18 mouse cellular contexts compared by ENCODE assay signal in genomic region chr6:141254956-141255355, GRCm38 (mm10). TPM values are rescaled to one million over a fixed set of nuclear protein-coding genes. Genes with fewer than 3 reads are reported as not detected.
DNase-seq lines count a peak whose midpoint lies in the region; ATAC-seq and TF ChIP-seq lines count a peak whose summit lies in the region.
"Had no signal": no experiment of that assay in that cellular context is flagged by ENCODE, and none has a peak within 500 bp of the region (broad histone marks: within the 10 kb centered on the region; RNA-seq: fewer than 3 reads in every experiment).

No protein-coding gene starts in this region.

- H3K4me2 ChIP-seq in heart, embryonic 16.5 days (ENCODE audit: low read depth, low read length): 0 out of 2 replicates have a peak overlapping the region, but pooled peaks have one; percentile 0
- H3K4me2 ChIP-seq in liver, postnatal 0 days (ENCODE audit: low read depth, low read length): no peak overlapping the region
- peak overlapping the region; percentile 36 for H3K4me2 ChIP-seq in embryonic facial prominence, embryonic 13.5 days
- H3K4me2 ChIP-seq in intestine, postnatal 0 days (replicated peaks; ENCODE audit: low read depth): peak overlapping the region; percentile 28; the same call in 1 of the 2 replicates
- H3K4me2 ChIP-seq: forebrain, embryonic 15.5 days had no signal

- DNase-seq in heart, adult 18-20 months: no peak
- DNase-seq in liver, adult 2 months (ENCODE audit: extremely low read depth, low read depth, low spot score): peak; percentile 5
- no peak for DNase-seq in liver, postnatal 0 days
- DNase-seq in right cerebral cortex, adult 2 months (ENCODE audit: low spot score in 2 of 2): no peak
- DNase-seq: cerebellum, adult 11 months; cerebellum, postnatal 36 days; gastrocnemius, adult 2 months; kidney, adult 8-10 months; left cerebral cortex, postnatal 4 days; midbrain, embryonic 14.5 days; thymus, postnatal 36 days had no signal

- no peak overlapping the region for H3K9ac ChIP-seq in heart, embryonic 16.5 days (ENCODE audit: low read length)
- H3K9ac ChIP-seq in liver, adult 2 months (ENCODE audit: low read depth, low read length): no peak overlapping the region
- no peak overlapping the region for H3K9ac ChIP-seq in liver, postnatal 0 days (replicated peaks)
- H3K9ac ChIP-seq in embryonic facial prominence, embryonic 13.5 days: no peak overlapping the region
- no peak overlapping the region for H3K9ac ChIP-seq in intestine, postnatal 0 days (ENCODE audit: low read depth, low read length)
- H3K9ac ChIP-seq: forebrain, embryonic 15.5 days had no signal

- no peak for TF ChIP-seq POLR2A in liver, adult 2 months (IDR thresholded peaks at IDR 0.05; ENCODE audit: extremely low read depth, insufficient read depth, low read length)

- H3K27ac ChIP-seq in heart, embryonic 16.5 days (ENCODE audit: low read length): no peak overlapping the region
- H3K27ac ChIP-seq in liver, adult 2 months (replicated peaks; ENCODE audit: insufficient read depth, low read depth, low read length): no peak overlapping the region
- H3K27ac ChIP-seq in liver, postnatal 0 days (ENCODE audit: low read depth): no peak overlapping the region
- H3K27ac ChIP-seq in embryonic facial prominence, embryonic 13.5 days: no peak overlapping the region
- H3K27ac ChIP-seq in intestine, postnatal 0 days (ENCODE audit: low read depth, low read length): no peak overlapping the region
- H3K27ac ChIP-seq: forebrain, embryonic 15.5 days; gastrocnemius, adult 2 months; hindbrain, embryonic 10.5 days had no signal

- no peak overlapping the region for H3K4me3 ChIP-seq in heart, embryonic 16.5 days (ENCODE audit: low read length)
- no peak overlapping the region for H3K4me3 ChIP-seq in liver, adult 2 months (ENCODE audit: insufficient read depth, low read depth, low read length)
- H3K4me3 ChIP-seq in liver, postnatal 0 days (ENCODE audit: low read depth, low read length): no peak overlapping the region
- H3K4me3 ChIP-seq in embryonic facial prominence, embryonic 13.5 days: no peak overlapping the region
- no peak overlapping the region for H3K4me3 ChIP-seq in intestine, postnatal 0 days (ENCODE audit: low read depth, low read length)
- H3K4me3 ChIP-seq: forebrain, embryonic 15.5 days; gastrocnemius, adult 2 months; hindbrain, embryonic 10.5 days had no signal

- ATAC-seq in heart, embryonic 16.5 days (replicated peaks; ENCODE audit: extremely low read depth, insufficient read depth, low FRiP score): no peak
- ATAC-seq in liver, postnatal 0 days: no peak
- no peak for ATAC-seq in embryonic facial prominence, embryonic 13.5 days (ENCODE audit: insufficient number of reproducible peaks, insufficient read depth, low FRiP score, low TSS enrichment, low read depth)
- no peak for ATAC-seq in intestine, postnatal 0 days
- ATAC-seq: activated CD4-positive, CD25-positive, alpha-beta regulatory T cell, adult 4 months; CD4-positive, CD25-positive, alpha-beta regulatory T cell, adult 4 months; forebrain, embryonic 15.5 days had no signal

- no peaks in the 10 kb centered on the region for H3K79me2 ChIP-seq in liver, adult 2 months (ENCODE audit: control insufficient read depth, insufficient read depth, low read length)

- TF ChIP-seq EP300 in liver, postnatal 0 days (IDR thresholded peaks at IDR 0.05; ENCODE audit: low read depth): no peak

- no peaks in the 10 kb centered on the region for H3K36me3 ChIP-seq in heart, embryonic 16.5 days (ENCODE audit: control insufficient read depth, insufficient read depth)
- no peaks in the 10 kb centered on the region for H3K36me3 ChIP-seq in liver, adult 2 months (ENCODE audit: control insufficient read depth, insufficient read depth, low read length)
- H3K36me3 ChIP-seq in liver, postnatal 0 days (replicated peaks; ENCODE audit: insufficient read depth, low read length): no peaks in the 10 kb centered on the region
- no peaks in the 10 kb centered on the region for H3K36me3 ChIP-seq in embryonic facial prominence, embryonic 13.5 days
- no peaks in the 10 kb centered on the region for H3K36me3 ChIP-seq in intestine, postnatal 0 days (ENCODE audit: control insufficient read depth, insufficient read depth)
- H3K36me3 ChIP-seq: forebrain, embryonic 15.5 days; hindbrain, embryonic 10.5 days had no signal

- no peaks in the 10 kb centered on the region for H3K9me3 ChIP-seq in heart, embryonic 16.5 days (replicated peaks; ENCODE audit: control insufficient read depth, low read length)
- H3K9me3 ChIP-seq in liver, postnatal 0 days (ENCODE audit: low read length): no peaks in the 10 kb centered on the region
- no peaks in the 10 kb centered on the region for H3K9me3 ChIP-seq in embryonic facial prominence, embryonic 13.5 days
- no peaks in the 10 kb centered on the region for H3K9me3 ChIP-seq in intestine, postnatal 0 days (ENCODE audit: control insufficient read depth)
- H3K9me3 ChIP-seq: forebrain, embryonic 15.5 days; hindbrain, embryonic 10.5 days had no signal

- no peaks in the 10 kb centered on the region for H3K27me3 ChIP-seq in heart, embryonic 16.5 days (ENCODE audit: control insufficient read depth, insufficient read depth, low read length)
- H3K27me3 ChIP-seq in liver, adult 2 months (ENCODE audit: control insufficient read depth, insufficient read depth, low read length): peaks cover 4% of the 10 kb centered on the region
- H3K27me3 ChIP-seq in liver, postnatal 0 days (ENCODE audit: insufficient read depth, low read length): peaks cover 19% of the 10 kb centered on the region
- peaks cover 13% of the 10 kb centered on the region; the same call in 1 of the 2 replicates for H3K27me3 ChIP-seq in embryonic facial prominence, embryonic 13.5 days
- H3K27me3 ChIP-seq in intestine, postnatal 0 days (replicated peaks; ENCODE audit: control insufficient read depth, insufficient read depth, low read length): no peaks in the 10 kb centered on the region

- no peak for TF ChIP-seq CTCF in liver, adult 2 months (IDR thresholded peaks at IDR 0.05; ENCODE audit: low read depth, low read length)
- no peak for TF ChIP-seq CTCF in liver, postnatal 0 days (IDR thresholded peaks at IDR 0.05; ENCODE audit: low read depth)
- no peak for TF ChIP-seq CTCF in intestine, postnatal 0 days (IDR thresholded peaks at IDR 0.05; ENCODE audit: low read depth)

- peaks cover 21% of the 10 kb centered on the region for H3K4me1 ChIP-seq in heart, embryonic 16.5 days (ENCODE audit: control insufficient read depth, insufficient read depth, low read length)
- no peaks in the 10 kb centered on the region for H3K4me1 ChIP-seq in liver, adult 2 months (ENCODE audit: control insufficient read depth, insufficient read depth, low read length)
- H3K4me1 ChIP-seq in liver, postnatal 0 days (ENCODE audit: insufficient read depth): no peaks in the 10 kb centered on the region
- H3K4me1 ChIP-seq in embryonic facial prominence, embryonic 13.5 days: peaks cover 44% of the 10 kb centered on the region
- peaks cover 10% of the 10 kb centered on the region; the same call in 1 of the 2 replicates for H3K4me1 ChIP-seq in intestine, postnatal 0 days (replicated peaks; ENCODE audit: control insufficient read depth, insufficient read depth, low read length)

- WGBS in heart, embryonic 16.5 days: 57% methylated on average over 4 of the region's 4 CpGs
- WGBS in liver, adult 2 months: 66% methylated on average over 4 of the region's 4 CpGs
- WGBS in liver, postnatal 0 days (ENCODE audit: insufficient replicate concordance): 67% methylated on average over 4 of the region's 4 CpGs
- 18% methylated on average over 4 of the region's 4 CpGs for WGBS in embryonic facial prominence, embryonic 13.5 days
- WGBS in intestine, postnatal 0 days: 32% methylated on average over 4 of the region's 4 CpGs

RNA-seq across cellular contexts. Expression of gene Pde3a, which starts 5.9 kb away (rescaled TPM):
- polyA plus RNA-seq in heart, embryonic 16.5 days (2015; fragmentation: Nextera tagmentation; extraction: Ambion mirVana): 10.0 and 12.1 TPM in 2 replicates
- 10 to 100 TPM; 66.6 to 70.3 TPM for total RNA-seq in heart, adult 18-20 months (2021)
- total RNA-seq in liver, adult 2 months (2014; rRNA removed): 1.1 and 1.7 TPM in 2 replicates
- 0.44 and 0.62 TPM in 2 replicates for polyA plus RNA-seq in liver, adult 2 months (2012; rRNA removed)
- 1.3 TPM in 2 replicates for polyA plus RNA-seq in liver, postnatal 0 days (2015; fragmentation: Nextera tagmentation; extraction: Ambion mirVana)
- polyA plus RNA-seq in embryonic facial prominence, embryonic 13.5 days (2015; fragmentation: Nextera tagmentation; extraction: Ambion mirVana): 6.3 and 7.9 TPM in 2 replicates
- polyA plus RNA-seq in intestine, postnatal 0 days (2015; fragmentation: Nextera tagmentation; extraction: Ambion mirVana): 17.6 and 18.6 TPM in 2 replicates
- polyA plus RNA-seq: CD4-positive, CD25-positive, alpha-beta regulatory T cell, adult 4 months had no signal
